Mouse (Mus musculus): ENCODE measurements at regions not wholly inside any gene's neighbourhood (a gene's known extent, or its start where the extent isn't known, plus 50 kb on each side); places are given as distances from the start of the nearest gene placed in this dataset.
"Not testable (repeated sequence)": the region's sequence is repeated elsewhere in the genome, so short reads cannot be mapped to it uniquely, and the experiment has no call there.

GRCm38 (mm10) chr13:61805300-61805699 is 235.4 kb upstream of the Cts3 start:
- not testable (repeated sequence) for ATAC-seq

GRCm38 (mm10) chr13:61804168-61804874 is 234.4 kb upstream of the Cts3 start:
- ATAC-seq, result peak; percentile 84

- ATAC-seq, result peak; percentile 39
Observed at GRCm38 (mm10) chr13:61803763-61804162, 233.8 kb upstream of the Cts3 start.

- not testable (repeated sequence) for ATAC-seq
Observed at GRCm38 (mm10) chr13:61763457-61763856, 193.5 kb upstream of the Cts3 start.

Data from activated CD4-positive, CD25-positive, alpha-beta regulatory T cell, adult 4 months (primary cell).